Mouse (Mus musculus) megakaryocyte, embryonic 14.5 days (primary cell): ENCODE data around the gene Nek8.

Source experiments
- FLI1 ChIP-seq: IDR thresholded peaks from 2 replicates; pipeline ENCODE4 v1.6.1; 2012; ENCODE audit warnings: low read length, inconsistent platforms, mixed read lengths
- GATA1 ChIP-seq: IDR thresholded peaks from 3 replicates; pipeline ENCODE4 v1.6.1; 2012; ENCODE audit warnings: mixed read lengths, low read length, inconsistent platforms, borderline replicate concordance

DNA sequence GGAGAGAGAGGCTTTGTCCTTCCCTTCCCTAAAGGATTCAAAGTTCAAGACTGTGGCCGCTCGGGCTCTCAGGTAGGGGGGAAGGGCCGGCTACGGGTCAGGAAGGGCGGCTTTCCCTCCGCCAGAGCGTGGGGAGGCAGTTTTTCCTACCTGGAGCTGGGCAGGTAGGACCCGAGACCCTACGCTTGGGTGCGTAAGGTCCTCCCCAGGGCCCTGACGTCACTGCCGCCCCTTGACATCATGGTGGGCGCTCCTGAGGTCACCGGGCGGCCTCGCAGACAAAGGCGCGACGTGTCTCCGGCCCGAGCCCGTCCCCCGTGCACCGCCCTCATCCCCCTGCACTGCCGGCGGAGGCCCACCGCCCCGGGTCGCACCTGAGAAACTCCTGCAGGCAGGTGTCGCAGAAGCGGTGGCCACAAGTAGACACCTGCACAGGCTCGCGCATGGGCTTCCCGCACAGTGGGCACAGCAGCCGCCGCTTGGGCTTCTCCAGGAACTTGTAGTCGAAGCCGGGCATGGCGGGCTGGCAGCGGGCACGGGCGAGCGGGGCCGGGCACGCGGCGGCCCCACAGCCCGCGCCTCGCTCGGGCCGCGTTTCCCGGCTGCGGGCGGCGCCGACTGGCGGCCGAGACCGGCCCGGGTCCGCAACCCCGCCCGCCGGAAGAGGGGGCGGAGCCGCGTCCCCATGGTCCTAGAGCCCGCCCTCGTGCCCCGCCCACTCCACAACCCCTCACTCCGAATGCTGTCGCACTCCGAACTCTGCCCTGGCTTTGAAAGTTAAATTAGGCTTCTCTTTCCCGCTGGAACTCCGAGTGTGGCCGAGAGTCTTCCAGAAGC, 11.3 kb downstream of the Nek8 start, which contains the start of gene Traf4:
- no peak for TF ChIP-seq GATA1
- TF ChIP-seq FLI1, result no peak
